Mouse (Mus musculus) cerebellum, adult 2 months (tissue): ENCODE results near the gene Clba1.

ENCODE experiments used
- CTCF ChIP-seq: fragments of 200-500 bp; IDR thresholded peaks from 2 replicates; pipeline ENCODE4 v1.5.1; 2011; ENCODE audit warnings: low read depth, mild to moderate bottlenecking, control low read depth, low read length, moderate library complexity, borderline replicate concordance; ENCODE audit not compliant: insufficient read depth
- POLR2A ChIP-seq: fragments of 200-500 bp; IDR thresholded peaks from 2 replicates; pipeline ENCODE4 v1.6.1; 2011; ENCODE audit warnings: low read length, control low read depth, borderline replicate concordance; ENCODE audit not compliant: insufficient read depth

DNA sequence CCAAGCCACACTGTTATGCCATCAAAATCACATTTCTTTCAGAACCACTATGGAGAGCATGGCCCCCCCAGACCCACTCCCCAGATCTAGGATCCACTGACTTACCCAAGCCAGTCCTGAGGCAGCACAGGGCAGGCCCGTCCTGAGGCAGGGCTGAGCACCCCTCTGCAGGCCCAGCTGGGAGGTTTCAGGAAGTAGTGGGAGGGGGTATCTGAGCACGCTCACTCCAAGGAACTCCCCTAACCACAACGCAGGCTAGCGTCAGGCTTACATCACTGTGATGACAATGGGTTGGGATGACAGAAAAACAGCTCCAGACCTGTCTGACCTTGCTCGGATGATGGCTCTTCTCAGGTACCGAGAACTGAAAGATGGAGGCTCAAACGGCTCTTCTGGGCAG is 52.0 kb downstream of the Clba1 start:
- TF ChIP-seq CTCF (no peak), POLR2A (no peak)
